Mouse (Mus musculus): ENCODE results near the gene Ccer1. TPM values are rescaled to one million over a fixed set of nuclear protein-coding genes. Genes with fewer than 3 reads are reported as not detected.

The Ccer1 gene
- polyA plus RNA-seq, 1 experiment from 2014 or later = not detected

Other genes starting within 250 kb of the Ccer1 start
- 202 and 222 TPM in 2 replicates for gene Dcn, start 213.4 kb upstream of the Ccer1 start, polyA plus RNA-seq (2015; fragmentation: Nextera tagmentation; extraction: Ambion mirVana)
- 240 and 242 TPM in 2 replicates for gene Lum, start 127.9 kb upstream of the Ccer1 start, polyA plus RNA-seq (2015; fragmentation: Nextera tagmentation; extraction: Ambion mirVana)
- gene Kera, start 86.2 kb upstream of the Ccer1 start, polyA plus RNA-seq (2015; fragmentation: Nextera tagmentation; extraction: Ambion mirVana) = 12.7 and 17.0 TPM in 2 replicates
- 2.6 and 3.1 TPM in 2 replicates for gene Epyc, start 49.0 kb upstream of the Ccer1 start, polyA plus RNA-seq (2015; fragmentation: Nextera tagmentation; extraction: Ambion mirVana)
- not detected in 2 replicates for gene C030005K15Rik, start 33.7 kb downstream of the Ccer1 start, polyA plus RNA-seq (2015; fragmentation: Nextera tagmentation; extraction: Ambion mirVana)